Mouse (Mus musculus): Measurements from ENCODE around the gene Tnpo3.

Tnpo3 gene

GRCm38 (mm10) chr6:29517139-29517538, 92.5 kb downstream of the Tnpo3 start:
- TF ChIP-seq POU5F1 (IDR thresholded peaks at IDR 0.05; ENCODE audit: borderline replicate concordance, low read length) (no peak), NANOG (IDR thresholded peaks at IDR 0.05; ENCODE audit: borderline replicate concordance, low read length) (no peak), CTCF (conservative IDR thresholded peaks at IDR 0.05; ENCODE audit: low read length) (peak; percentile 65)
- H3K9me3 ChIP-seq (ENCODE audit: low read length): peaks cover 8% of the 10 kb centered on the region; the same call in 1 of the 2 replicates
- no peak overlapping the region for H3K4me3 ChIP-seq (replicated peaks; ENCODE audit: low read length)
- peaks cover 48% of the 10 kb centered on the region for H3K27me3 ChIP-seq (ENCODE audit: insufficient read depth, low read length)
- H3K4me1 ChIP-seq (replicated peaks; ENCODE audit: low read depth, low read length): peaks cover 23% of the 10 kb centered on the region
- H3K36me3 ChIP-seq (ENCODE audit: insufficient read depth, low read length): no peaks in the 10 kb centered on the region

DNA sequence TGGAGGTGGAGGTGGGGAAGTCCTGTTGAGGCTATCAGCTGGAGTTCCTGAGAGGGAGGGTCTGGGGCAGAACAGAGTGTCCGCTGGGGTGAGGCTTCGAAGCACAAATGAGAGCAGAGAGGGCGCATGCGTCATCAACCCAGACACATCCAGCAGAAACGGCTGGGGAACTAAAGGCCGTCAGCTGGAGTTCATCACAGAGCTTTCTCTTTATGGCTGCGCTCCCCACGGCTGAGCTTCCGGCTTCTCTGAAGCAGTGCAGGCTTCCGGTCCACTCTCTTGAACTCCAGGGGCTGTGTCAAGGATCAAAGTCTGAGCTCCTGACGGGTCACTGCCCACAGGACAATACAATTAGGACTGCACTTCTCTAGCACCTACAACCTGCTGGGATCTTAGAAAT, 96.4 kb downstream of the Tnpo3 start:
- Histone ChIP-seq H3K9me3 (ENCODE audit: low read length) (no peaks in the 10 kb centered on the region), H3K4me3 (replicated peaks; ENCODE audit: low read length) (no peak overlapping the region; the same call in 1 of the 2 replicates), H3K27me3 (ENCODE audit: insufficient read depth, low read length) (peaks cover 65% of the 10 kb centered on the region), H3K4me1 (replicated peaks; ENCODE audit: low read depth, low read length) (peaks cover 41% of the 10 kb centered on the region), H3K36me3 (ENCODE audit: insufficient read depth, low read length) (no peaks in the 10 kb centered on the region)
- TF ChIP-seq POU5F1 (IDR thresholded peaks at IDR 0.05; ENCODE audit: borderline replicate concordance, low read length) (no peak), NANOG (IDR thresholded peaks at IDR 0.05; ENCODE audit: borderline replicate concordance, low read length) (no peak), CTCF (conservative IDR thresholded peaks at IDR 0.05; ENCODE audit: low read length) (no peak)

- Histone ChIP-seq H3K36me3 (ENCODE audit: insufficient read depth, low read length) (no peaks in the 10 kb centered on the region), H3K4me3 (replicated peaks; ENCODE audit: low read length) (no peak overlapping the region; the same call in 1 of the 2 replicates), H3K4me1 (replicated peaks; ENCODE audit: low read depth, low read length) (peaks cover 46% of the 10 kb centered on the region), H3K9me3 (ENCODE audit: low read length) (no peaks in the 10 kb centered on the region), H3K27me3 (ENCODE audit: insufficient read depth, low read length) (peaks cover 74% of the 10 kb centered on the region)
- TF ChIP-seq NANOG (IDR thresholded peaks at IDR 0.05; ENCODE audit: borderline replicate concordance, low read length): no peak
- no peak for TF ChIP-seq CTCF (conservative IDR thresholded peaks at IDR 0.05; ENCODE audit: low read length)
- no peak for TF ChIP-seq POU5F1 (IDR thresholded peaks at IDR 0.05; ENCODE audit: borderline replicate concordance, low read length)
These were observed 100.6 kb downstream of the Tnpo3 start for GRCm38 (mm10) chr6:29509086-29509485.

GRCm38 (mm10) chr6:29507447-29508309, 102.0 kb downstream of the Tnpo3 start, which contains the start of gene Kcp:
Gene Kcp, minus strand, starts transcription at chr6:29507952.
- Histone ChIP-seq H3K9me3 (ENCODE audit: low read length) (no peaks in the 10 kb centered on the region), H3K4me1 (replicated peaks; ENCODE audit: low read depth, low read length) (peaks cover 37% of the 10 kb centered on the region), H3K27me3 (ENCODE audit: insufficient read depth, low read length) (peaks cover 81% of the 10 kb centered on the region), H3K36me3 (ENCODE audit: insufficient read depth, low read length) (no peaks in the 10 kb centered on the region), H3K4me3 (replicated peaks; ENCODE audit: low read length) (peak within 1 kb of the TSS; percentile 79)
- no peak for TF ChIP-seq NANOG (IDR thresholded peaks at IDR 0.05; ENCODE audit: borderline replicate concordance, low read length)
- no peak for TF ChIP-seq CTCF (conservative IDR thresholded peaks at IDR 0.05; ENCODE audit: low read length)
- TF ChIP-seq POU5F1 (IDR thresholded peaks at IDR 0.05; ENCODE audit: borderline replicate concordance, low read length): no peak

GRCm38 (mm10) chr6:29506834-29507233, 102.9 kb downstream of the Tnpo3 start:
- H3K27me3 ChIP-seq (ENCODE audit: insufficient read depth, low read length): peaks cover 76% of the 10 kb centered on the region
- H3K4me1 ChIP-seq (replicated peaks; ENCODE audit: low read depth, low read length): peaks cover 28% of the 10 kb centered on the region
- no peak for TF ChIP-seq CTCF (conservative IDR thresholded peaks at IDR 0.05; ENCODE audit: low read length)
- no peak for TF ChIP-seq POU5F1 (IDR thresholded peaks at IDR 0.05; ENCODE audit: borderline replicate concordance, low read length)
- H3K36me3 ChIP-seq (ENCODE audit: insufficient read depth, low read length): no peaks in the 10 kb centered on the region
- H3K4me3 ChIP-seq (replicated peaks; ENCODE audit: low read length): peak overlapping the region; percentile 79
- no peaks in the 10 kb centered on the region for H3K9me3 ChIP-seq (ENCODE audit: low read length)

DNA sequence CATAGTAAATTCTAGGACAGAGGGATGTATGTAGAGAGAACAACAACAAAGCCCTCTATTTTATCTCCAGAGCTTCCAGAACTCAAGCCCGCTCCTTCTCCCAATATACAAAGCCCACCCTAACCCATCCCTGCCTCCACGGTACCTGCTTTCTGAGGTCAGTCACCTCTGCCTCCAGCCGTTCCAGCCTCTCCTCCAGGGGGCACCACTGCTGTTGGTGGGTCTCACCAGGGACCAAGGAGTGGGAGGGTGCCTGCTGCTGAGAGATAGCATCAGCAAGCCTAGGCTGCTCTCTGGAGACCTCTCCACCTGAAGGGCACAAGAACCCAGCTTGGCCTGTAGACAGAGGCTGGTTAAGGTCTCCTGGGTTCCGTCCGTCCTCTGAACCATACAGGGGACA, 104.2 kb downstream of the Tnpo3 start:
- peaks cover 27% of the 10 kb centered on the region for H3K4me1 ChIP-seq (replicated peaks; ENCODE audit: low read depth, low read length)
- no peak overlapping the region for H3K4me3 ChIP-seq (replicated peaks; ENCODE audit: low read length)
- H3K27me3 ChIP-seq (ENCODE audit: insufficient read depth, low read length): peaks cover 72% of the 10 kb centered on the region
- H3K9me3 ChIP-seq (ENCODE audit: low read length): no peaks in the 10 kb centered on the region
- H3K36me3 ChIP-seq (ENCODE audit: insufficient read depth, low read length): no peaks in the 10 kb centered on the region
- no peak for TF ChIP-seq POU5F1 (IDR thresholded peaks at IDR 0.05; ENCODE audit: borderline replicate concordance, low read length)
- no peak for TF ChIP-seq NANOG (IDR thresholded peaks at IDR 0.05; ENCODE audit: borderline replicate concordance, low read length)
- no peak for TF ChIP-seq CTCF (conservative IDR thresholded peaks at IDR 0.05; ENCODE audit: low read length)

GRCm38 (mm10) chr6:29501599-29501998, 108.1 kb downstream of the Tnpo3 start:
- H3K36me3 ChIP-seq (ENCODE audit: insufficient read depth, low read length): no peaks in the 10 kb centered on the region
- peaks cover 51% of the 10 kb centered on the region for H3K27me3 ChIP-seq (ENCODE audit: insufficient read depth, low read length)
- H3K9me3 ChIP-seq (ENCODE audit: low read length): no peaks in the 10 kb centered on the region
- H3K4me3 ChIP-seq (replicated peaks; ENCODE audit: low read length): no peak overlapping the region
- peaks cover 20% of the 10 kb centered on the region for H3K4me1 ChIP-seq (replicated peaks; ENCODE audit: low read depth, low read length)
- TF ChIP-seq POU5F1 (IDR thresholded peaks at IDR 0.05; ENCODE audit: borderline replicate concordance, low read length) (no peak), NANOG (IDR thresholded peaks at IDR 0.05; ENCODE audit: borderline replicate concordance, low read length) (no peak), CTCF (conservative IDR thresholded peaks at IDR 0.05; ENCODE audit: low read length) (peak; percentile 23)

- H3K9me3 ChIP-seq (ENCODE audit: low read length): no peaks in the 10 kb centered on the region
- TF ChIP-seq CTCF (conservative IDR thresholded peaks at IDR 0.05; ENCODE audit: low read length): no peak
- TF ChIP-seq POU5F1 (IDR thresholded peaks at IDR 0.05; ENCODE audit: borderline replicate concordance, low read length): no peak
- H3K27me3 ChIP-seq (ENCODE audit: insufficient read depth, low read length): peaks cover 51% of the 10 kb centered on the region
- no peaks in the 10 kb centered on the region for H3K36me3 ChIP-seq (ENCODE audit: insufficient read depth, low read length)
- no peak overlapping the region for H3K4me3 ChIP-seq (replicated peaks; ENCODE audit: low read length)
- peaks cover 27% of the 10 kb centered on the region for H3K4me1 ChIP-seq (replicated peaks; ENCODE audit: low read depth, low read length)
These were observed 108.9 kb downstream of the Tnpo3 start for GRCm38 (mm10) chr6:29500810-29501209.

Measured in E14TG2a.4 (cell line).